Mouse (Mus musculus) heart, embryonic 15.5 days (tissue): ENCODE results near the gene Vmn1r94. TPM values are rescaled to one million over a fixed set of nuclear protein-coding genes. Genes with fewer than 3 reads are reported as not detected.
"Not testable (repeated sequence)": the region's sequence is repeated elsewhere in the genome, so short reads cannot be mapped to it uniquely, and the experiment has no call there.

ENCODE experiments used
- ATAC-seq: fragments of 200-750 bp; cut with Nextera tagmentation; replicated peaks from 2 replicates; pipeline ENCODE4 v1.8.0; 2017; ENCODE audit warnings: low read depth, moderate TSS enrichment; ENCODE audit not compliant: insufficient number of reproducible peaks, insufficient read depth, low FRiP score
- H3K27ac ChIP-seq: fragments of 300-500 bp; sonication (generic); 2 replicates; pipeline ENCODE4 v1.5.1; 2015; ENCODE audit warnings: mild to moderate bottlenecking, inconsistent platforms
- H3K27me3 ChIP-seq: fragments of 300-500 bp; sonication (generic); 2 replicates; pipeline ENCODE4 v1.6.1; 2015; ENCODE audit warnings: inconsistent platforms
- H3K36me3 ChIP-seq: fragments of 300-500 bp; sonication (generic); 2 replicates; pipeline ENCODE4 v1.6.1; 2015; ENCODE audit warnings: mild to moderate bottlenecking, inconsistent platforms
- H3K4me1 ChIP-seq: fragments of 300-500 bp; sonication (generic); replicated peaks from 2 replicates; pipeline ENCODE4 v1.6.1; 2015; ENCODE audit warnings: inconsistent platforms
- H3K4me2 ChIP-seq: fragments of 300-500 bp; sonication (generic); 2 replicates; pipeline ENCODE4 v1.6.1; 2015; ENCODE audit warnings: inconsistent platforms, mild to moderate bottlenecking, moderate library complexity
- H3K4me3 ChIP-seq: fragments of 300-500 bp; sonication (generic); 2 replicates; pipeline ENCODE4 v1.5.1; 2015; ENCODE audit warnings: mild to moderate bottlenecking, inconsistent platforms
- H3K9ac ChIP-seq: fragments of 300-500 bp; sonication (generic); 2 replicates; pipeline ENCODE4 v1.6.1; 2015; ENCODE audit warnings: mild to moderate bottlenecking, inconsistent platforms
- H3K9me3 ChIP-seq: fragments of 300-500 bp; sonication (generic); replicated peaks from 2 replicates; pipeline ENCODE4 v1.6.1; 2016; ENCODE audit warnings: inconsistent platforms
- WGBS: fragments of 180-500 bp; shearing (Covaris S2); methylation state at CpG from one replicate; pipeline ENCODE4 v1.1.7; 2015; ENCODE audit warnings: mixed read lengths; 5-methylcytosine and 5-hydroxymethylcytosine counted together
- polyA plus RNA-seq: library from polyadenylated mRNA; unstranded; fragments of >200 nt; fragmentation: Nextera tagmentation; extraction: Ambion mirVana; gene quantifications from 2 replicates; pipeline ENCODE4 v1.2.1, GENCODE M21; 2015

Gene Vmn1r94
- not detected in 2 replicates for polyA plus RNA-seq

- not testable (repeated sequence) for H3K27ac ChIP-seq, ATAC-seq, H3K27me3 ChIP-seq, H3K4me2 ChIP-seq, H3K4me1 ChIP-seq, H3K4me3 ChIP-seq, H3K9me3 ChIP-seq, H3K36me3 ChIP-seq, H3K9ac ChIP-seq
- no CpG with 5 or more reads among the region's 3 CpGs for WGBS
Observed at GRCm38 (mm10) chr7:20168277-20168676, at the start of gene Vmn1r94. Vmn1r94 (minus strand) TSS chr7:20168377.

- not testable (repeated sequence) for H3K36me3 ChIP-seq, H3K4me2 ChIP-seq, H3K9ac ChIP-seq, H3K4me1 ChIP-seq, ATAC-seq, H3K27me3 ChIP-seq, H3K27ac ChIP-seq, H3K9me3 ChIP-seq, H3K4me3 ChIP-seq
- WGBS = no CpG with 5 or more reads among the region's 2 CpGs
Observed at GRCm38 (mm10) chr7:20205507-20205906, 37.3 kb upstream of the Vmn1r94 start, which contains the start of gene Gm6164. Gm6164 (minus strand) TSS chr7:20205607.

GRCm38 (mm10) chr7:20193410-20193809, 25.2 kb upstream of the Vmn1r94 start, which contains the start of gene Vmn1r95:
Vmn1r95 (plus strand) TSS chr7:20193710.
- no CpG with 5 or more reads among the region's 3 CpGs for WGBS
- not testable (repeated sequence) for ATAC-seq, H3K4me3 ChIP-seq

GRCm38 (mm10) chr7:20138988-20139387, 29.2 kb downstream of the Vmn1r94 start, which contains the start of gene Vmn1r93:
Vmn1r93 (minus strand) TSS chr7:20139088.
- not testable (repeated sequence) for H3K9me3 ChIP-seq, H3K4me3 ChIP-seq, H3K9ac ChIP-seq, H3K27ac ChIP-seq, H3K4me1 ChIP-seq, H3K4me2 ChIP-seq, ATAC-seq, H3K36me3 ChIP-seq, H3K27me3 ChIP-seq
- no CpG with 5 or more reads among the region's 5 CpGs for WGBS

More at GRCm38 (mm10) chr7:20193410-20193809, 25.2 kb upstream of the Vmn1r94 start, which contains the start of gene Vmn1r95:
- H3K4me2 ChIP-seq, H3K27ac ChIP-seq, H3K9me3 ChIP-seq, H3K36me3 ChIP-seq, H3K9ac ChIP-seq, H3K4me1 ChIP-seq, H3K27me3 ChIP-seq: not testable (repeated sequence)

- not testable (repeated sequence) for H3K4me3 ChIP-seq, H3K9me3 ChIP-seq, H3K4me2 ChIP-seq, H3K27me3 ChIP-seq, H3K4me1 ChIP-seq, H3K27ac ChIP-seq, ATAC-seq, H3K9ac ChIP-seq, H3K36me3 ChIP-seq
- WGBS = no CpG with 5 or more reads among the region's 2 CpGs
Observed at GRCm38 (mm10) chr7:20122479-20122878, 45.7 kb downstream of the Vmn1r94 start, which contains the start of gene Gm16442. Gm16442 (minus strand) TSS chr7:20122579.

Other genes with a start within 250 kb of the Vmn1r94 start
- 15.2 and 16.1 TPM in 2 replicates for gene Pvr, start 247.2 kb downstream of the Vmn1r94 start, polyA plus RNA-seq
- gene Igsf23, start 217.6 kb downstream of the Vmn1r94 start, polyA plus RNA-seq = 1.5 and 1.7 TPM in 2 replicates
- gene Ceacam20, start 203.0 kb downstream of the Vmn1r94 start, polyA plus RNA-seq = not detected in 2 replicates
- gene Nlrp9b, start 176.9 kb downstream of the Vmn1r94 start, polyA plus RNA-seq = not detected in 2 replicates
- gene Vmn1r91, start 68.7 kb downstream of the Vmn1r94 start, polyA plus RNA-seq = not detected in 2 replicates
- not detected in 2 replicates for gene Gm16442, start 45.8 kb downstream of the Vmn1r94 start, polyA plus RNA-seq
- not detected in 2 replicates for gene Vmn1r93, start 29.3 kb downstream of the Vmn1r94 start, polyA plus RNA-seq
- gene Vmn1r95, start 25.3 kb upstream of the Vmn1r94 start, polyA plus RNA-seq = not detected in 2 replicates
- not detected in 2 replicates for gene Gm6164, start 37.2 kb upstream of the Vmn1r94 start, polyA plus RNA-seq
- not detected in 2 replicates for gene Gm4498, start 65.5 kb upstream of the Vmn1r94 start, polyA plus RNA-seq
- gene Gm5890, start 94.5 kb upstream of the Vmn1r94 start, polyA plus RNA-seq = not detected in 2 replicates
- gene Gm4133, start 165.7 kb upstream of the Vmn1r94 start, polyA plus RNA-seq = not detected in 2 replicates
- not detected in 2 replicates for gene Gm5728, start 207.0 kb upstream of the Vmn1r94 start, polyA plus RNA-seq
- not detected in 2 replicates for gene Vmn1r100, start 249.6 kb upstream of the Vmn1r94 start, polyA plus RNA-seq